Mouse (Mus musculus) intestine, embryonic 14.5 days (tissue): ENCODE results near the gene Ascl2. TPM values are rescaled to one million over a fixed set of nuclear protein-coding genes. Genes with fewer than 3 reads are reported as not detected.

Source experiments
- ATAC-seq: fragments of 200-750 bp; cut with Nextera tagmentation; replicated peaks from 2 replicates; pipeline ENCODE4 v1.8.0; 2017; ENCODE audit warnings: low read depth, moderate number of reproducible peaks, moderate TSS enrichment, moderate library complexity; ENCODE audit not compliant: low FRiP score, low TSS enrichment
- DNase-seq: peaks from one replicate; pipeline ENCODE4 v3.0.0-alpha.2; 2018; ENCODE audit warnings: low spot score
- H3K27ac ChIP-seq: fragments of 300-500 bp; sonication (generic); 2 replicates; pipeline ENCODE4 v1.5.1; 2014; ENCODE audit warnings: low read depth, mild to moderate bottlenecking, control low read depth
- H3K27me3 ChIP-seq: fragments of 300-500 bp; sonication (generic); replicated peaks from 2 replicates; pipeline ENCODE4 v1.6.1; 2014; ENCODE audit warnings: low read length, control low read depth; ENCODE audit not compliant: control insufficient read depth, insufficient read depth
- H3K36me3 ChIP-seq: fragments of 300-500 bp; sonication (generic); 2 replicates; pipeline ENCODE4 v1.6.1; 2014; ENCODE audit warnings: low read length, control low read depth; ENCODE audit not compliant: control insufficient read depth, insufficient read depth
- H3K4me1 ChIP-seq: fragments of 300-500 bp; sonication (generic); replicated peaks from 2 replicates; pipeline ENCODE4 v1.6.1; 2014; ENCODE audit warnings: low read length, control low read depth, mixed read lengths; ENCODE audit not compliant: control insufficient read depth, insufficient read depth
- H3K4me2 ChIP-seq: fragments of 300-500 bp; sonication (generic); 2 replicates; pipeline ENCODE4 v1.6.1; 2014; ENCODE audit warnings: low read length
- H3K4me3 ChIP-seq: fragments of 300-500 bp; sonication (generic); 2 replicates; pipeline ENCODE4 v1.5.1; 2014; ENCODE audit warnings: low read depth, low read length, control low read depth, mixed read lengths
- H3K9ac ChIP-seq: fragments of 300-500 bp; sonication (generic); 2 replicates; pipeline ENCODE4 v1.6.1; 2014; ENCODE audit warnings: mild to moderate bottlenecking, low read length
- H3K9me3 ChIP-seq: fragments of 300-500 bp; sonication (generic); 2 replicates; pipeline ENCODE4 v1.6.1; 2016; ENCODE audit warnings: low read length, control low read depth; ENCODE audit not compliant: control insufficient read depth
- WGBS: fragments of 180-500 bp; shearing (Covaris S2); extraction: QIAGEN DNeasy Blood & Tissue Kit; methylation state at CpG from one replicate; pipeline ENCODE4 v1.1.7; 2014; 5-methylcytosine and 5-hydroxymethylcytosine counted together
- polyA plus RNA-seq: library from polyadenylated mRNA; unstranded; fragments of >200 nt; fragmentation: Nextera tagmentation; extraction: Ambion mirVana; gene quantifications from 2 replicates; pipeline ENCODE4 v1.2.1, GENCODE M21; 2014

Ascl2 gene
- polyA plus RNA-seq, 1 experiment from 2014 or later, result 11.3 TPM

- Histone ChIP-seq H3K4me2 (no peak overlapping the region), H3K27ac (no peak overlapping the region), H3K36me3 (no peaks in the 10 kb centered on the region), H3K9ac (no peak overlapping the region), H3K27me3 (no peaks in the 10 kb centered on the region), H3K4me1 (peaks cover 73% of the 10 kb centered on the region), H3K9me3 (no peaks in the 10 kb centered on the region), H3K4me3 (no peak overlapping the region)
- no peak for ATAC-seq
- DNase-seq, result no peak
- 50% methylated on average over 1 of the region's 1 CpGs for WGBS
Measured at GRCm38 (mm10) chr7:143011226-143011625, 42.2 kb upstream of the Ascl2 start.

- DNase-seq (no peak), ATAC-seq (no peak)
- Histone ChIP-seq H3K9ac (no peak overlapping the region), H3K27ac (peak overlapping the region; percentile 90), H3K36me3 (no peaks in the 10 kb centered on the region), H3K4me2 (no peak overlapping the region), H3K9me3 (no peaks in the 10 kb centered on the region), H3K4me3 (no peak overlapping the region), H3K4me1 (peaks cover 62% of the 10 kb centered on the region), H3K27me3 (no peaks in the 10 kb centered on the region)
- 84% methylated on average over 4 of the region's 4 CpGs for WGBS
Measured at GRCm38 (mm10) chr7:143009996-143010395, 40.9 kb upstream of the Ascl2 start.

- ATAC-seq (peak; percentile 57), DNase-seq (no peak)
- Histone ChIP-seq H3K4me3 (no peak overlapping the region), H3K4me2 (peak overlapping the region; percentile 23), H3K27ac (peak overlapping the region; percentile 90), H3K27me3 (no peaks in the 10 kb centered on the region), H3K9me3 (no peaks in the 10 kb centered on the region), H3K4me1 (peaks cover 60% of the 10 kb centered on the region), H3K9ac (no peak overlapping the region), H3K36me3 (no peaks in the 10 kb centered on the region)
- WGBS, result 38% methylated on average over 3 of the region's 4 CpGs
Measured at GRCm38 (mm10) chr7:143008996-143009665, 40.1 kb upstream of the Ascl2 start.

GRCm38 (mm10) chr7:143008370-143008926 lies 39.4 kb upstream of the Ascl2 start:
- H3K4me2 ChIP-seq, result peak overlapping the region; percentile 23
- no peak for DNase-seq
- no peak overlapping the region for H3K4me3 ChIP-seq
- H3K27me3 ChIP-seq, result no peaks in the 10 kb centered on the region
- no peak overlapping the region for H3K9ac ChIP-seq
- H3K9me3 ChIP-seq, result no peaks in the 10 kb centered on the region
- peaks cover 56% of the 10 kb centered on the region for H3K4me1 ChIP-seq
- ATAC-seq, result peak; percentile 57
- H3K36me3 ChIP-seq, result no peaks in the 10 kb centered on the region
- WGBS, result 44% methylated on average over 8 of the region's 8 CpGs
- peak overlapping the region; percentile 90 for H3K27ac ChIP-seq

GRCm38 (mm10) chr7:143007599-143008369 lies 38.7 kb upstream of the Ascl2 start:
- H3K27ac ChIP-seq, result peak overlapping the region; percentile 90
- no peak overlapping the region for H3K4me3 ChIP-seq
- ATAC-seq (peak; percentile 76), DNase-seq (peak; percentile 98)
- no peaks in the 10 kb centered on the region for H3K27me3 ChIP-seq
- WGBS, result 42% methylated on average over 17 of the region's 17 CpGs
- peaks cover 50% of the 10 kb centered on the region for H3K4me1 ChIP-seq
- H3K9ac ChIP-seq, result no peak overlapping the region
- H3K36me3 ChIP-seq, result no peaks in the 10 kb centered on the region
- H3K9me3 ChIP-seq, result no peaks in the 10 kb centered on the region
- no peak overlapping the region; the same call in 1 of the 2 replicates for H3K4me2 ChIP-seq

- no peak overlapping the region for H3K9ac ChIP-seq
- ATAC-seq (no peak), DNase-seq (no peak)
- no peak overlapping the region for H3K4me3 ChIP-seq
- no peaks in the 10 kb centered on the region for H3K36me3 ChIP-seq
- H3K27me3 ChIP-seq, result no peaks in the 10 kb centered on the region
- peaks cover 43% of the 10 kb centered on the region for H3K4me1 ChIP-seq
- 87% methylated on average over 8 of the region's 8 CpGs for WGBS
- H3K27ac ChIP-seq, result no peak overlapping the region
- H3K4me2 ChIP-seq, result no peak overlapping the region
- no peaks in the 10 kb centered on the region for H3K9me3 ChIP-seq
Measured at GRCm38 (mm10) chr7:143006756-143007598, 37.9 kb upstream of the Ascl2 start.

- Histone ChIP-seq H3K4me3 (no peak overlapping the region), H3K9me3 (no peaks in the 10 kb centered on the region), H3K4me1 (peaks cover 36% of the 10 kb centered on the region), H3K4me2 (no peak overlapping the region), H3K36me3 (no peaks in the 10 kb centered on the region), H3K9ac (no peak overlapping the region), H3K27ac (no peak overlapping the region), H3K27me3 (no peaks in the 10 kb centered on the region)
- ATAC-seq, result no peak
- DNase-seq, result no peak
- 75% methylated on average over 2 of the region's 2 CpGs for WGBS
Measured at GRCm38 (mm10) chr7:143006097-143006755, 37.2 kb upstream of the Ascl2 start.
